Mouse (Mus musculus) pancreas, adult 10 weeks (tissue): Measurements from ENCODE around the gene Rab5if. TPM values are rescaled to one million over a fixed set of nuclear protein-coding genes. Genes with fewer than 3 reads are reported as not detected.

Experiments used
- polyA plus RNA-seq: library from polyadenylated mRNA; stranded (reverse); fragments of 350-450 nt; fragmentation: Illumina TruSeq; extraction: RNeasy Lipid Tissue Mini Kit (QIAGEN cat#74804); gene quantifications from one replicate; pipeline ENCODE4 v1.2.3, GENCODE M21; 2015; ENCODE audit warnings: low read depth, low replicate concordance; ENCODE audit not compliant: insufficient read depth

Rab5if gene
- 23.2 TPM for polyA plus RNA-seq

DNA sequence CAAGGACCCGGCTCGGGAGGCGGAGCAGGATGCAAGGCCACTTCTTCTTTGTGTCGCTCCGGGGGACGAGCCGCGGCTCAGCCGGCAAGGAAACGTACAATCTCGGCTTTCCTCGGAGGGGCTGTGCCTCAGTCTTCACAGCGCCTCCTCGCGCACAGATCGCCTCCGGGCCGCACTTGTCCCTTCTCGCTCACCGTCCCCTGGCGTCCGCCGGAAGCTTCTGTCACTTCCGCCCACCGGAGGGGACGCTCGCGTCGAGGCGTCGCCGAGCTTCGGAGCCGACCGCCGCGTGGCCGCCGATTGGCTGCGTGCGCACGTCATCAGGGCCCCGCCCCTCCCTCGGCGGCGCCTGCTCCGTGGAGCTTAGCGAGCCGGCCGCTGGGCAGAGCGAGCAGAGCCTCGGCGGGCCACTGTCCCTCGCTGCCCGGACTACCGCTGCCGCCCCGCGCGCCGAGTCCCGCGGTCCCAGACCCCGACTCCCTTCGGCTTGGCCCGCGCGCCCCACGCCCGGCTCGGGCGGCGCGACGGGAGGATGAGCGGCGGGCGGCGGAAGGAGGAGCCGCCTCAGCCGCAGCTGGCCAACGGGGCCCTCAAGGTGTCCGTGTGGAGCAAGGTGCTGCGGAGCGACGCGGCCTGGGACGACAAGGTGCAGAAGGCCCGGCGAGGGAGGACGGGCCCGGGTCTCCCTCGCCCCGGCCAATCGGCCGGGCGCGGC lies at the start of gene Rab5if:
TSS of gene Rab5if (plus strand) at position 357 of the 715 bp plus-strand sequence.

DNA sequence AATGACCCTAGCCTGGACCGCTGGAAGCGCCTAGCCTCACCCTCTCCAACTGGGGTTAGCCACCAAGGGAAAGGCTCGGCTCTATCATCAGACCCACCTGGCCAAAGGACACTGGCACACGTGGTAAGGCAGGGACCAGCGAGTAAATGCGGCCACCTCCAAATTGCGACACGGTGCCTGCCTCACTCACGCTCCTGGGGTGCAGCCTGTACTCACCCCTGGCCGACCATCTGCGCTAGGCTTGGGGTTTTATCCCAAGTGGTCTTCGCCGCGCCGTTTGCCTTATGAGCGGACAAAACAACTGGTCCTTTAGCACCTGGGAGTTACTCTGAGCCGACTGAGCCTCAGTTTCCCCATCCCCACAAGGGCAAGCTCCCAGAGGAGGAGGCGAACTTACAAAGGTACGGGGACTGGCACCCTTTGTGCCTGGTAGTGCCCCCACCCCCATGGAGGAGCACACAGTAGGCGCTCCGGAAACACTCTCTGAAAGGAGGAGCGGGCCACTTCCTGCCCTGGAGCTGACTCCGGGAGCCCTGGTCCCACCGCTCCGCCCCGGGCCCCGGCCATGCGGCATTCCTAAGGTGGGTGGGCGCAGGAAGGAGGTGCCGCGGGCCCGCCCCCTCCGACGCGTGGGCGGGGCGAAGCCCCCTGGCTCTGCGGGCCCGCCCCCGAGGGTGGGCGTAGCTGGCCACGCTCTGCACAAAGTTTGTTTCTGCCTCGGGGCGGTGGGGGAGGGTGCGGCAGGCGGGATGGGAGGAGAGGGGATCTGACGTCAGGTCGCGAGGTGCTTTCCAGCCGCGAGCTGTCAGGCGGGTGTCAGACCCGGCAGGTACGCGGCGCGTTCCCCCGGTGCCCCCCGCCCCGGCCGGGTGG lies 23.4 kb upstream of the Rab5if start, which contains the start of gene Tgif2:
TSS of gene Tgif2 (plus strand) at position 689 of the 873 bp plus-strand sequence.

DNA sequence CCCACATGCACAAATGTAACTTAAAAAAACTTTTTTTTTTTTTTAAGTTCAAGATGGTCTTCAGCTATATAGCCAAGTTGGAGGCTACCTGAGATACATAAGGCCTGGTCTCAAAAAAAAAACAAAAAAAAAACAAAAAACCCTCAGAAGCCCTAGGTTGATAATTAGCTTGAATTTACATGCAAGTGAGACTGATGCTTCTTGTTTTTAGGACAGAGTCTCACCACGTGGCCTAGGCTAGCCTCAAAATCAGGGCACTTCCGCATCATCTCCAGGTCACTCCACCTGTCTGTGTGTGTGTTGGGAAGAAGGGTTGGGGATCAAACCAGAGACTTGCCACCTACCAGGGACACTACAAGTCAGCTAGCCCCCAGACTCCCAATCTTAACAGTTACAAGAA lies 5.1 kb upstream of the Rab5if start, which contains the start of gene 4930518I15Rik:
TSS of gene 4930518I15Rik (minus strand) at position 112 of the 400 bp plus-strand sequence.

DNA sequence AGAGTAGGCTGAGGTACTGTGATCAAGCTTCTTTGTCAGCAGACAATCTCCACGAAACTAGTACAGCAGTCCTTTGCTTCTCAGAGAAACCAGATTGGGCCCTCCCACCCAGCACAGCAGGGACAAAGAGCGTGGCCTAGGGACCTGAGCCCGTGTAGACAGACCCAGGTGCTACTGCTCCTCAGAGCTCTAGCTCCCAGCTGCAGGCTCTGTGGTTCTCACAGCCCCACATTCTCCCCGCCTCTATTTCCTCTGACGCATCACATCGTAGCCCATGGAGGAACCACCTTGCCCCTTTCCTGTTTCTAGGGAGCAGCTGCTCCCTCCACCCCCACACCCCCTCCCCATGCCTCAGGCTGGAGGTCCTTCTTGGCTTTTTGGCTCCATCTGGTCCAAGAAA lies 24.1 kb downstream of the Rab5if start, which contains the start of gene Sla2:
TSS of gene Sla2 (minus strand) at position 176 of the 400 bp plus-strand sequence.

Other genes with a start within 250 kb of the Rab5if start
- 28.9 TPM for gene Dlgap4, start 249.4 kb upstream of the Rab5if start, polyA plus RNA-seq
- 73.9 TPM for gene Myl9, start 87.7 kb upstream of the Rab5if start, polyA plus RNA-seq
- gene Tgif2, start 23.1 kb upstream of the Rab5if start, polyA plus RNA-seq, result 0.79 TPM
- not detected for gene 4930518I15Rik, start 5.2 kb upstream of the Rab5if start, polyA plus RNA-seq
- gene Sla2, start 24.1 kb downstream of the Rab5if start, polyA plus RNA-seq, result not detected
- gene Ndrg3, start 128.9 kb downstream of the Rab5if start, polyA plus RNA-seq, result 12.7 TPM
- gene Dsn1, start 144.0 kb downstream of the Rab5if start, polyA plus RNA-seq, result 0.52 TPM
- gene Soga1, start 216.1 kb downstream of the Rab5if start, polyA plus RNA-seq, result 2.4 TPM
- not detected for gene Tldc2, start 223.9 kb downstream of the Rab5if start, polyA plus RNA-seq